Mouse (Mus musculus) bone marrow macrophage, adult 2 months (primary cell): Measurements from ENCODE around the gene Cc2d2a. TPM values are rescaled to one million over a fixed set of nuclear protein-coding genes. Genes with fewer than 3 reads are reported as not detected.

Experiments used
- H3K27ac ChIP-seq: 2 replicates; pipeline ENCODE4 v1.5.1; 2012; ENCODE audit warnings: low read depth, low read length; ENCODE audit not compliant: insufficient read depth
- H3K4me1 ChIP-seq: 2 replicates; pipeline ENCODE4 v1.6.1; 2012; ENCODE audit warnings: low read length; ENCODE audit not compliant: control insufficient read depth, insufficient read depth
- H3K4me3 ChIP-seq: 2 replicates; pipeline ENCODE4 v1.5.1; 2012; ENCODE audit warnings: mild to moderate bottlenecking, low read length, moderate library complexity; ENCODE audit not compliant: insufficient read depth
- CTCF ChIP-seq: IDR thresholded peaks from 2 replicates; pipeline ENCODE4 v1.5.1; 2012; ENCODE audit warnings: low read depth, mild to moderate bottlenecking, low read length, moderate library complexity
- POLR2A ChIP-seq: IDR thresholded peaks from 2 replicates; pipeline ENCODE4 v1.6.1; 2012; ENCODE audit warnings: mild to moderate bottlenecking, low read depth, low read length, borderline replicate concordance
- polyA plus RNA-seq: library from polyadenylated mRNA; stranded (reverse); fragments of >200 nt; gene quantifications from 2 replicates; pipeline ENCODE4 v1.2.4, GENCODE M21; 2012; ENCODE audit not compliant: missing spikeins, insufficient read depth, insufficient read length

Cc2d2a gene
- polyA plus RNA-seq, 1 experiment, result 0.78 TPM

- Histone ChIP-seq H3K27ac (no peak overlapping the region), H3K4me3 (no peak overlapping the region), H3K4me1 (no peaks in the 10 kb centered on the region)
- TF ChIP-seq CTCF (no peak), POLR2A (no peak)
Observed at GRCm38 (mm10) chr5:43723830-43724229, 61.7 kb downstream of the Cc2d2a start.

- H3K4me1 ChIP-seq, result no peaks in the 10 kb centered on the region
- TF ChIP-seq CTCF, result no peak
- TF ChIP-seq POLR2A, result no peak
- H3K27ac ChIP-seq, result no peak overlapping the region
- no peak overlapping the region for H3K4me3 ChIP-seq
Observed at GRCm38 (mm10) chr5:43728375-43729165, 66.4 kb downstream of the Cc2d2a start.

GRCm38 (mm10) chr5:43732381-43732780, 70.2 kb downstream of the Cc2d2a start:
- H3K27ac ChIP-seq, result no peak overlapping the region
- no peak overlapping the region for H3K4me3 ChIP-seq
- no peak for TF ChIP-seq CTCF
- TF ChIP-seq POLR2A, result no peak
- no peaks in the 10 kb centered on the region for H3K4me1 ChIP-seq

- TF ChIP-seq POLR2A, result no peak
- no peak for TF ChIP-seq CTCF
- peaks cover 2% of the 10 kb centered on the region; the same call in 1 of the 2 replicates for H3K4me1 ChIP-seq
- no peak overlapping the region for H3K27ac ChIP-seq
- no peak overlapping the region for H3K4me3 ChIP-seq
Observed at GRCm38 (mm10) chr5:43744187-43744586, 82.0 kb downstream of the Cc2d2a start.

GRCm38 (mm10) chr5:43745156-43745555, 83.0 kb downstream of the Cc2d2a start:
- no peak for TF ChIP-seq CTCF
- TF ChIP-seq POLR2A, result no peak
- Histone ChIP-seq H3K4me3 (no peak overlapping the region), H3K27ac (no peak overlapping the region), H3K4me1 (peaks cover 2% of the 10 kb centered on the region; the same call in 1 of the 2 replicates)

- TF ChIP-seq CTCF (no peak), POLR2A (no peak)
- no peak overlapping the region for H3K4me3 ChIP-seq
- H3K27ac ChIP-seq, result no peak overlapping the region
- H3K4me1 ChIP-seq, result peaks cover 2% of the 10 kb centered on the region; the same call in 1 of the 2 replicates
Observed at GRCm38 (mm10) chr5:43748039-43748438, 85.9 kb downstream of the Cc2d2a start.

- Histone ChIP-seq H3K27ac (no peak overlapping the region), H3K4me1 (peaks cover under 1% of the 10 kb centered on the region; the same call in 1 of the 2 replicates), H3K4me3 (no peak overlapping the region)
- TF ChIP-seq POLR2A (no peak), CTCF (no peak)
Observed at GRCm38 (mm10) chr5:43749092-43749491, 86.9 kb downstream of the Cc2d2a start.

GRCm38 (mm10) chr5:43770618-43771354, 108.6 kb downstream of the Cc2d2a start:
- no peak for TF ChIP-seq POLR2A
- TF ChIP-seq CTCF, result no peak
- peak overlapping the region; percentile 89 for H3K27ac ChIP-seq

GRCm38 (mm10) chr5:43771555-43771954, 109.4 kb downstream of the Cc2d2a start:
- no peak overlapping the region for H3K4me3 ChIP-seq
- H3K4me1 ChIP-seq, result peaks cover 17% of the 10 kb centered on the region
- no peak for TF ChIP-seq CTCF
- no peak for TF ChIP-seq POLR2A
- peak overlapping the region; percentile 34; the same call in 1 of the 2 replicates for H3K27ac ChIP-seq

More at GRCm38 (mm10) chr5:43770618-43771354, 108.6 kb downstream of the Cc2d2a start:
- Histone ChIP-seq H3K4me1 (peaks cover 14% of the 10 kb centered on the region), H3K4me3 (no peak overlapping the region)

- H3K27ac ChIP-seq, result no peak overlapping the region
- peaks cover 19% of the 10 kb centered on the region for H3K4me1 ChIP-seq
- no peak overlapping the region for H3K4me3 ChIP-seq
- TF ChIP-seq CTCF, result no peak
- no peak for TF ChIP-seq POLR2A
Observed at GRCm38 (mm10) chr5:43776407-43776806, 114.3 kb downstream of the Cc2d2a start.
